Mouse (Mus musculus): Measurements from ENCODE around the gene Clstn1. TPM values are rescaled to one million over a fixed set of nuclear protein-coding genes. Genes with fewer than 3 reads are reported as not detected.

Gene Clstn1
- total RNA-seq, 2 experiments from 2014 or later = 494 to 507 TPM

Small RNAs within 50 kb of the gene (microRNA-seq; reads per million reads assigned to microRNA genes)
- gene Mir5616 (not detected), gene Mir7023 (1.8 reads per million)

Other genes with a start within 250 kb of the Clstn1 start
- gene Ube4b, start 159.7 kb upstream of the Clstn1 start, total RNA-seq (2021) = 100 to 1,000 TPM; 122 to 134 TPM
- gene Rbp7, start 131.5 kb upstream of the Clstn1 start, total RNA-seq (2021) = not detected
- not detected for gene Tmem274, start 109.1 kb upstream of the Clstn1 start, total RNA-seq (2021)
- 1 to 10 TPM; 5.9 to 6.0 TPM for gene Nmnat1, start 101.3 kb upstream of the Clstn1 start, total RNA-seq (2021)
- 10 to 100 TPM; 63.7 to 66.2 TPM for gene Lzic, start 101.2 kb upstream of the Clstn1 start, total RNA-seq (2021)
- 10 to 100 TPM; 94.7 to 99.4 TPM for gene Ctnnbip1, start 68.2 kb upstream of the Clstn1 start, total RNA-seq (2021)
- 10 to 100 TPM; 46.2 to 53.7 TPM for gene Pik3cd, start 116.1 kb downstream of the Clstn1 start, total RNA-seq (2021)
- 10 to 100 TPM; 57.8 to 60.1 TPM for gene Tmem201, start 151.6 kb downstream of the Clstn1 start, total RNA-seq (2021)
- 10 to 100 TPM; 18.6 to 19.4 TPM for gene Slc25a33, start 187.8 kb downstream of the Clstn1 start, total RNA-seq (2021)

All from left cerebral cortex, postnatal 4 days (tissue).